Mouse (Mus musculus) cortical plate, adult 2 months (tissue): Measurements from ENCODE around the gene 7530416G11Rik.

Source experiments
- CTCF ChIP-seq: fragments of 200-500 bp; IDR thresholded peaks from 2 replicates; pipeline ENCODE4 v1.5.1; 2011; ENCODE audit warnings: mild to moderate bottlenecking, control low read depth, low read length; ENCODE audit not compliant: insufficient read depth; ENCODE audit errors: extremely low read depth
- POLR2A ChIP-seq: fragments of 200-500 bp; IDR thresholded peaks from 2 replicates; pipeline ENCODE4 v1.6.1; 2011; ENCODE audit warnings: mild to moderate bottlenecking, low read length, control low read depth; ENCODE audit not compliant: insufficient read depth; ENCODE audit errors: extremely low read depth

DNA sequence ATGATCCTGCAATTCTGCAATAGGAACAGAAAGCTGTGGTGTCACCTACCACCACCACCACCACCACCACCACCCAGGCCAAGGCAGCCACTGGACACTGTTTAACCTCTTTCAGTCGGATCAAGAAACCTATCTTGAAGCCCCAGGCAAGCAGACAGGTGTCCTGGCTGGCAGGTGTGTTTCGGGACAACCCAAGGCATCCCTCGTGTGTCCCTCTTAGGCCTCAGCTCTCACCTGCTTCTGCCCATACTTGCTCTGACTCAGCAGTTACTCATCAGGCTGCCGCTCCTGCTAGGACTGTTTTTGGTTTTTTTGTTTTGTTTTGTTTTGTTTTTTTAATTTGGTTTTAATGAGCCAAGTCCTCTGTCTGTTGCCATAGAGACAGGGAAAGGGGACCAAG, 43.5 kb upstream of the 7530416G11Rik start:
- TF ChIP-seq CTCF (no peak), POLR2A (no peak)
